Mouse (Mus musculus): ENCODE data around the gene Tmem9b.

Tmem9b gene

DNA sequence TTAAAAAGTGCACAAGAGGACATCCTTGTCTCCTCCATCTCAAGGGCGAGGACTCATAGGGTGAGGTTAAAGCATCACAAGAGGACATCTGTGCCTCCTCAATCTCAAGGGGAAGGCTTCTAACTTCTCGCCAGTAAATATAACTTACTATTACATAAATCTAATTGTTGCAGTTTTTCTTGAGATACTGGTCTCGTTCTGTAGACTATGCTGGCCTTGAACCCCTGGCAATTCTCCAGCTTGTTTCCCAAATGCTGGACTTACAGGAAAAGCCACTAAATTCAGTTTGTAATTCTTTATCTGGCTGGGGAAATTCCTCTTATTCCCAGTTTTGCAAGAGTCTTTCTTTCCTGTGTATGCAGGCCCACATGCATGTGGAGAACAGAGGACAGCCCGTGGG, 17.9 kb downstream of the Tmem9b start:
- DNase-seq, result no peak

DNA sequence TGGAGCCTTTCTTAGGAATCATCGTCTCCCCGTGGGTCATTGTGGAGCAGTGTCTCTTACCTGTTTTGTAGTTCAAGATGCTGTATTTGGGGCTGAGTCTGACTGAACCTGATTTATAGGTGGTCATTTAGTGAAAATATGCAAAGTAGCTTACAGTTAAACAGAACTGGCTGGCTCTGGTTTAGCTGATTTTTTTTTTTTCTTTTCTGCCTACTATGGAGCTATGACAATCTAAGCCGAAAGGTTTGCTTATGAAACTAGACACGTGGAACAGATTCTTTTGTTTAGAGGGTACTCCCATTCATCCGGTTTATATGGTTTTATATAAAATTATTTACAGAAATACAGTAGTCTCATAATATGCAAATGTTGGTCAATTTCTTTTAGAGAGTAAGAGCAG, 21.0 kb downstream of the Tmem9b start, which contains the start of gene Ascl3:
TSS of gene Ascl3 (minus strand) at position 101 of the 400 bp plus-strand sequence.
- DNase-seq, result no peak

DNA sequence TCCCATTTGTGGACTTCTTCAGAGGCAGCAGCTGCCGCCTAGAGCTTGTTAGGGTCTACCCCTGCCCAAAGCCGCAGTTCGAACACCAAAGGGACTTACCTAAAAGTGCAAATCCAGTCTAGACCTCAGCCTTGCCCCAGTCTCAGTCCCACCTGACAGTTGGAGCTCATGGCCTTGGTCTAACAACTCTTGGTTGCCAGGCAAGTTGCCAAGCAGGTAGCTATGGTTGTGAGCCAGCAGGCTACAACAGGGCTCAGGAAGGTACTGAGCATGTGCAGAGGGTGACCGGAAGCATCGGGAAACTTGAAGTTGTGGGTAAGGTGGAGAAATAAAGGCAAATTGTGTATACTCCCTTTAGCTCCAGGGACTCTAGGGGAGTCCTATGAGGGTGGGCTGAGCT, 29.0 kb downstream of the Tmem9b start, which contains the start of gene BC051019:
TSS of gene BC051019 (minus strand) at position 154 of the 400 bp plus-strand sequence.
- DNase-seq, result no peak

- no peak for DNase-seq
These were observed 29.6 kb downstream of the Tmem9b start for GRCm38 (mm10) chr7:109723114-109723513.

GRCm38 (mm10) chr7:109722618-109723017, 30.1 kb downstream of the Tmem9b start:
- no peak for DNase-seq

DNA sequence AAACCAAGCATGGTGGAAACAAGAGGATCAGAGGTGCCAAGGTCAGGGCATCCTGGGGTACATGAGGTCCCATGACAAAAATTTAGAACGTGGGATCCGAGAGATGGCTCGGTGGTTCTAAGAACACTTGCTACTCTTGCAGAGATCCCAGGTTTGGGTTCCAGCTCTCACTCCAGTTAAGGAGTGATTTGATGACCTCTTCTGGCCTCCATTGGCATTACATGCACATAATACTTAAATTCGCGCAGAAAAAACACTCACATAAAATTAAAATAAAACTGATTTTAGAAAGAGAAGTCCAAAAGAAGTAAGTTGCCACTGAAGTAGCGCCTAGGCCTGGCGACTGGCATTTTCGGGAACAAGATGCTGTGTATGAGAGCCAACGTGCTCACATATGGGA, 33.4 kb downstream of the Tmem9b start:
- no peak for DNase-seq

DNA sequence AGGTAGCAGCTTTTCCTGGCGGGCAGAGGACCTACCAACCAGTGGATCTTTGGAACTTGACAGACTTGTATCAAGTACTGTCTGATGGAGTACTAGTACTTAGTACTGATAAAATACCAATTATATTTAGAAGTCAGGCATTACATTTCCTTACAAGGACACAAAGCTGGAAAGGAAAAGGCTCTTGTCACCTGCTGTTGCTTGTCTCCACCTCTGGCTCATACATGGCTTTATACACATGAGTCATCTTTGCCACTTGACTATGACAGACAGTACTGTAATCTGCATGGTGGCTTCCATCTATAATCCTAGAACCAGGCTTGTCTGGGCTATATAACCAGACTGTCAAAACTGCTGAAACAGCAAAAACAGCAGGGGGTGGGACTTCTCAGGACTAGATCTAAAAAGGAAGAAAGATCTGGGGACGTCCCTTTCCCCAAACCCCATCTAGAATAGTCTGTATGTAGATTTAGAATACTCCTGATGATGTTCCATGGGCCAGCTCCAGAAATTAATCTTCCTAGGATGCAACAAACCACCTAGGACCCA, 39.2 kb downstream of the Tmem9b start:
- no peak for DNase-seq

- no peak for DNase-seq
These were observed 40.5 kb downstream of the Tmem9b start for GRCm38 (mm10) chr7:109712198-109712597.

GRCm38 (mm10) chr7:109710069-109710468, 42.6 kb downstream of the Tmem9b start:
- no peak for DNase-seq

- DNase-seq, result no peak
These were observed 43.7 kb downstream of the Tmem9b start for GRCm38 (mm10) chr7:109708961-109709382.

DNA sequence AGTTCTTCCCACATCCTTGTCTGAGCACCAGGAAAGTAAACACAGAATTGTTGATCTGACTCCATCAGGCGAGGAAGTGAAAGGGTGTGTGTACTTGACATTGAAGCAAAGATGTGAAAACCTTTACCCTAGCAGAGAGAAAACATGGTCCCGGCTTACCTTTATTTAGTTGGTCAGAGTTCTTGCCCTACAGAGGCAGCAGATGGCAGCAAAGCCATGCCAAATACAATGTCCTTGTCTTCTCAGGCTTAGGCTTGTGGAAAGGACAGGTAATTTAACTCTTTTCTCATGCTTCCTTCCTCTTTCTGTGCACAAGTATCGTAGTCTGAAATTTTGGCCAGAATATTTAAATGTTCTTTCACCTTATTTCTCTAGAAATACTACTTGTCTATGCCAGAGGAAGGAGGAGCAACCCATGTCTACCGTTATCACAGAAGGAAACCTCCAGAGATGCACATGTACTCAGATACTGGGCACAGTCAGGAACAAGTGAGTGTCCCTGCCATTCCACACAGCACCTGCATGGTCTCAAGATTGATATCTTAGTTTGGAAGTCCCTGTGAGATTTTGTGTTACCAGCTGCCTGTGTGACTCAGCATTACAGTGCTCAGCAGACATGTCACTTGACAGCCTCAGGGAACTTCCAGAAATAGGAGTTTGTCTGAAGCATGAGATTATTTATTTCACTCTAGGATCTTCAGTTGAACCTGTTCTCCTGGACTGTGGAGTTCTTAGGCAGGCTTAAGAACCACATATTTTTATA, 45.5 kb downstream of the Tmem9b start:
- peak; percentile 59 for DNase-seq

GRCm38 (mm10) chr7:109704461-109704860, 48.2 kb downstream of the Tmem9b start:
- no peak for DNase-seq

- no peak for DNase-seq
These were observed 48.7 kb downstream of the Tmem9b start for GRCm38 (mm10) chr7:109704016-109704377.

DNA sequence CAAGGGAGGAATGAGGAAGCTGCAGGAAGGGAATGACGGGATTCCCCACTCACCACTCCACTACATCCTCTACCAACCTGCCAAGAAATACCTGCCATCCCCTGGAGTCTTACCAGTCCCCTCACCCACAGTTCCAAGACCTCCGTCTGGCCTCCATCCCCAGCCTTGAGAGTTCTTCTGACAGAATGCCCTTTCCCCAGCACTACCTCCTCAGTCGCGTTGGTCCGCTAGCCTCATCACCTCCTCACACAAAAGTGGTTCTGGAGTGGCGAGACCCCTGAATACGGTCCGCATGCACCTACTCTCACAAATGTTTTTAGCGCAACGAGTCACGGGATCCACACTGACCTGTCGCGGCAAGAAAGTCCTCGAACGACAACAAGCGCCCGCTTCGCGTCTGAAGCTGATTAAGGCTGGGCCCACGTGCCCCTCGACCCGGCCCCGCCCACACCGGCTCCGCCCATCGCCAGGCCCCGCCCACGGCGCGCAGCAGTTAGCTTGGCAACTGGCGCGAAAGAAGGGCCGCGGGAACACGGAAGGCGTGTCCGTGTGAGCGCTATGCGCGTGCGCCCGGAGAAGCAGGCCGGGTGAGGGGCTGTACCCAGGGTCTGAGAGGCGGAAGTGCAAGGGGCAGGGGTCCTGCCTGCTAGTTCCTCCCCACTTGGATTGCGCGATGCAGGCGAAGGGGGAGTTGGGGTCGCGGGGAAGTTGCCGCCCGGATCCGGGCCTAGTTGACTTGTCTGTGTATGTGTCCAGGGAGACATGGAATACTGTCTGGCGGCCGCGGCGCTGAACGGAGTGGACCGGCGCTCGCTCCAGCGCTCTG, 49.3 kb downstream of the Tmem9b start, which contains the start of the genes St5 and Akip1:
TSS of gene St5 (minus strand) at position 416 of the 826 bp plus-strand sequence.
TSS of gene Akip1 (plus strand) at position 501 of the 826 bp plus-strand sequence.
- peak; percentile 98 for DNase-seq

GRCm38 (mm10) chr7:109702721-109703120, 50.0 kb downstream of the Tmem9b start:
- DNase-seq, result no peak

DNA sequence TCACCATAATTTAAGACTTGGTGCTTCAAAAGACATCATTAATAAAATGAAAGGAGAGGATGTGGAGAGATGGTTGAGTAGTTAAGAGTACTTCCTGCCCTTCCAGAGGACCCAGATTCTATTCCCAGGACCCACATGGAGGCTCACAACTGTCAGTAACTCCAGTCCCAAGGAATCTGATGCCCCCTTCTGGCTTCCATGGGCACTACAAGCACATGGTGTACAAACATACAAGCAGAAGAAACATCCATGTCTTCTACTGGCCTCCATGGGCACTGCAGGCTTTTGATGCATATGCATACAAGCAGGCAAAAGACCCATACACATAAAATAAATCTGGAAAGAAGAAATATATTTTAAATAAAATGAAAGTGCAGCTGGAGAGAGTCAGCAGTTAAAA, 52.5 kb downstream of the Tmem9b start:
- DNase-seq, result no peak

DNA sequence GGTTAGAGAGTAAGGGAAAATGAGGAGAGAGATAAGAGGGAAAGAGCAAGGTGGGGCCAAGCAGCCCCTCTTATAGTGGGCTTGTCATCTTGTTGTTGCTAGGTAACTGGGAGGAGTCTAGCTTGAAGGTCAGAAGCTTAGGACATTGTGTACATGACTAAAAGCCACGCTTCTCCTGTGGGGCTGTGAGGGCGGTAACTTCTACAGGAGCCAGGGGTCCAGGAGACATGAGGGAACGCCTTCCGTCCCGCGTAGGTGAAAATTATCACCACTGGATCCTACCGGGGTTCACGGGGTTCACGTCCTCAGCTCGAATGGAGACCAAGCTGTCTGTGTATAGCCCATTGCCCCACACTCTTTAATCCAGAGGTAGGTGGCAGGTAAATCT, 57.3 kb downstream of the Tmem9b start:
- no peak for DNase-seq

GRCm38 (mm10) chr7:109694576-109695338, 57.9 kb downstream of the Tmem9b start:
- no peak for DNase-seq

DNA sequence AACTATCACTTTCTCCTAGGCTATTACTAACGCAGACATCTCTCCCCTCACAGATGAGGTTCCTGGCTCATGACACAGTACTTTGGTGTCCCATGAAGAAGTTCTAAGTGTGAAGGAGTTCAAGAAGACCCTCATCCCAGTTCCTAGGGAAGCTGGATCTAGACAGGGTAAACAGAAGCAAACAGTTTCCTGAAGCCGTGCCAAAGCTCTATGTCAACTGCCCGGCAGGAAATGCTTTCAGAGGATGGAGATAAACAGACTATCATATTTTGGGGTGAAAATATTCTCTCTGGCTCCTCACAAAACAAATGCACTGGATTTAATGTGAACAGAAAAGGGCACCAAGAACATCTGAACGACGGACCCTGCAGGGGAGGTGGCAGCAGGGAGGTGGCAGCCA, 61.7 kb downstream of the Tmem9b start:
- DNase-seq, result no peak

- no peak for DNase-seq
These were observed 62.6 kb downstream of the Tmem9b start for GRCm38 (mm10) chr7:109690101-109690500.

DNA sequence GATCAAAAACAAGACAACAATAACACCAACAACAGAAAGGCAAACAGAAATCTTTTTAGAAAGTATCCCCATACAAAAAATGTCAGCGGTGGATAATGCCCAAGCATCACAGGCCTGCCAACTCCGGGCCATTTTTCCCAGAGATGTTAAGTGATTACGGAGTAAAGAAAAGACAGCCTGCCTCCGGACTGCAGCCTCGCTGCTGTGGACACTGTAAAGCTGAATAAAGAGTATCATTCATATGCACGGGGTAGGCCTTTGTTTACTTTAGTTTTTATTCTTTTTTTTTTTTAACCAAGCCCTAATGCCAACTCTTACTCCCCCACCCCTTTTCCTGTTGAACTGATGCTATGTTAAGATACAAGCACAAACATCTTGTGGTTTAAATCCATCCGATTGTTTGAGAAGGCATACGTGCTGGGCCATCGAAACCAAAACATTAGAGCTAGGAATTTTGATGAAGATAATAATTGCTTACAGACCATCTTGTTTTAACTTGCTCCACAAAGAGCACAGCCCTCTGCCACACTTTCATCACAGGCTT, 66.0 kb downstream of the Tmem9b start:
- no peak for DNase-seq
